21 mouse cellular contexts compared by ENCODE assay signal in genomic region chr10:70921481-70921880, GRCm38 (mm10).
DNase-seq lines count a peak whose midpoint lies in the region; ATAC-seq and TF ChIP-seq lines count a peak whose summit lies in the region.
"Had no signal": no experiment of that assay in that cellular context is flagged by ENCODE, and none has a peak within 500 bp of the region (broad histone marks: within the 10 kb centered on the region; RNA-seq: fewer than 3 reads in every experiment).

No protein-coding gene starts in this region.

- H3K79me2 ChIP-seq in heart, adult 2 months (replicated peaks; ENCODE audit: control insufficient read depth, insufficient read depth, low read length) = no peaks in the 10 kb centered on the region

- no peaks in the 10 kb centered on the region for H3K9me3 ChIP-seq in intestine, embryonic 14.5 days (ENCODE audit: control insufficient read depth, low read length)
- H3K9me3 ChIP-seq in intestine, postnatal 0 days (ENCODE audit: control insufficient read depth) = no peaks in the 10 kb centered on the region

- no peak overlapping the region for H3K27ac ChIP-seq in heart, adult 2 months
- no peak overlapping the region for H3K27ac ChIP-seq in intestine, embryonic 14.5 days (ENCODE audit: low read depth)
- H3K27ac ChIP-seq in intestine, postnatal 0 days (ENCODE audit: low read depth, low read length) = no peak overlapping the region

- no peak overlapping the region for H3K4me2 ChIP-seq in intestine, embryonic 14.5 days (ENCODE audit: low read length)
- no peak overlapping the region for H3K4me2 ChIP-seq in intestine, postnatal 0 days (replicated peaks; ENCODE audit: low read depth)

- no peak for TF ChIP-seq CTCF in heart, adult 2 months (IDR thresholded peaks at IDR 0.05)
- no peak for TF ChIP-seq CTCF in intestine, postnatal 0 days (IDR thresholded peaks at IDR 0.05; ENCODE audit: low read depth)

- peak; percentile 91 for DNase-seq in heart, adult 11 months
- DNase-seq in heart, adult 2 months = no peak
- DNase-seq in intestine, embryonic 14.5 days (ENCODE audit: low spot score) = peak; percentile 23
- DNase-seq in skeletal muscle tissue, adult 2 months (ENCODE audit: low read depth, low spot score) = peak; percentile 49
- no peak for DNase-seq in cerebellum, postnatal 14 days
- DNase-seq: adrenal gland, adult 2 months; adrenal gland, adult 8-10 months; adrenal gland, postnatal 10 days; adrenal gland, postnatal 14 days; adrenal gland, postnatal 25 days; adrenal gland, postnatal 36 days; B cell, adult 2 months; cerebellum, adult 11 months; cerebellum, adult 11-12 months; cerebellum, adult 18-20 months had no signal

- no peaks in the 10 kb centered on the region for H3K36me3 ChIP-seq in heart, adult 2 months (ENCODE audit: control insufficient read depth, insufficient read depth, low read length)
- H3K36me3 ChIP-seq in intestine, embryonic 14.5 days (ENCODE audit: control insufficient read depth, insufficient read depth, low read length) = 0 out of 2 replicates have a peak, but pooled peaks cover 6% of the 10 kb centered on the region
- H3K36me3 ChIP-seq in intestine, postnatal 0 days (ENCODE audit: control insufficient read depth, insufficient read depth) = no peaks in the 10 kb centered on the region
- H3K36me3 ChIP-seq: G1E had no signal

- no peak for TF ChIP-seq POLR2A in heart, adult 2 months (IDR thresholded peaks at IDR 0.05; ENCODE audit: insufficient read depth, low read depth, low read length)

- no peak for ATAC-seq in intestine, embryonic 14.5 days (replicated peaks; ENCODE audit: low FRiP score, low TSS enrichment, low read depth)
- no peak for ATAC-seq in intestine, postnatal 0 days
- ATAC-seq: activated CD4-positive, CD25-positive, alpha-beta regulatory T cell, adult 4 months; CD4-positive, CD25-positive, alpha-beta regulatory T cell, adult 4 months; Patski had no signal

- intact Hi-C loops in heart, adult 2 months (cut with DNase I) = no loop called here

- TF ChIP-seq EP300 in heart, adult 2 months (IDR thresholded peaks at IDR 0.05; ENCODE audit: insufficient read depth, low read depth, low read length) = no peak

- H3K9ac ChIP-seq in heart, adult 2 months (ENCODE audit: low read depth, low read length) = no peak overlapping the region
- H3K9ac ChIP-seq in intestine, embryonic 14.5 days (ENCODE audit: low read length) = no peak overlapping the region
- no peak overlapping the region for H3K9ac ChIP-seq in intestine, postnatal 0 days (ENCODE audit: low read depth, low read length)

- WGBS in heart, adult 2 months = 81% methylated on average over 6 of the region's 6 CpGs
- WGBS in intestine, embryonic 14.5 days = 88% methylated on average over 6 of the region's 6 CpGs
- WGBS in intestine, postnatal 0 days = 87% methylated on average over 6 of the region's 6 CpGs

- no peaks in the 10 kb centered on the region for H3K27me3 ChIP-seq in heart, adult 2 months (ENCODE audit: control insufficient read depth, insufficient read depth, low read length)
- H3K27me3 ChIP-seq in intestine, embryonic 14.5 days (replicated peaks; ENCODE audit: control insufficient read depth, insufficient read depth, low read length) = no peaks in the 10 kb centered on the region
- no peaks in the 10 kb centered on the region for H3K27me3 ChIP-seq in intestine, postnatal 0 days (replicated peaks; ENCODE audit: control insufficient read depth, insufficient read depth, low read length)
- H3K27me3 ChIP-seq: CH12.LX, Patski had no signal

- H3K4me3 ChIP-seq in heart, adult 2 months = no peak overlapping the region
- H3K4me3 ChIP-seq in intestine, embryonic 14.5 days (ENCODE audit: low read depth, low read length) = no peak overlapping the region
- no peak overlapping the region for H3K4me3 ChIP-seq in intestine, postnatal 0 days (ENCODE audit: low read depth, low read length)

- no peaks in the 10 kb centered on the region for H3K4me1 ChIP-seq in heart, adult 2 months (ENCODE audit: control insufficient read depth, insufficient read depth, low read length)
- H3K4me1 ChIP-seq in intestine, embryonic 14.5 days (replicated peaks; ENCODE audit: control insufficient read depth, insufficient read depth, low read length) = no peaks in the 10 kb centered on the region
- H3K4me1 ChIP-seq in intestine, postnatal 0 days (replicated peaks; ENCODE audit: control insufficient read depth, insufficient read depth, low read length) = no peaks in the 10 kb centered on the region

Comparison
In these comparisons a context has a peak if more than half of its experiments do, and no peak if none do; other contexts are left out.
1. DNase-seq: peak in heart, adult 11 months (single experiment), intestine, embryonic 14.5 days (single experiment) and skeletal muscle tissue, adult 2 months (single experiment); none in heart, adult 2 months (0 of 2) and cerebellum, postnatal 14 days (0 of 2).